Mouse (Mus musculus) gastrocnemius, adult 8-10 months (tissue): ENCODE data around the gene Ano7. TPM values are rescaled to one million over a fixed set of nuclear protein-coding genes. Genes with fewer than 3 reads are reported as not detected.
"Not testable (repeated sequence)": the region's sequence is repeated elsewhere in the genome, so short reads cannot be mapped to it uniquely, and the experiment has no call there.

Experiments
- DNase-seq, 2 experiments: peaks; one replicate each; pipeline ENCODE4 v3.0.0; 2022; ENCODE audit warnings: low spot score in 2 of 2
- microRNA-seq: library from miRNA; unstranded; fragments of <30 nt; microRNA quantifications from one replicate; pipeline ENCODE4 v1.2.0, GENCODE M21; 2022
- total RNA-seq, 4 experiments: library from RNA; stranded (reverse); gene quantifications; 2 replicates each; pipeline ENCODE4 v1.2.4; 2022

The Ano7 gene
- total RNA-seq, 4 experiments from 2014 or later: not detected

DNA sequence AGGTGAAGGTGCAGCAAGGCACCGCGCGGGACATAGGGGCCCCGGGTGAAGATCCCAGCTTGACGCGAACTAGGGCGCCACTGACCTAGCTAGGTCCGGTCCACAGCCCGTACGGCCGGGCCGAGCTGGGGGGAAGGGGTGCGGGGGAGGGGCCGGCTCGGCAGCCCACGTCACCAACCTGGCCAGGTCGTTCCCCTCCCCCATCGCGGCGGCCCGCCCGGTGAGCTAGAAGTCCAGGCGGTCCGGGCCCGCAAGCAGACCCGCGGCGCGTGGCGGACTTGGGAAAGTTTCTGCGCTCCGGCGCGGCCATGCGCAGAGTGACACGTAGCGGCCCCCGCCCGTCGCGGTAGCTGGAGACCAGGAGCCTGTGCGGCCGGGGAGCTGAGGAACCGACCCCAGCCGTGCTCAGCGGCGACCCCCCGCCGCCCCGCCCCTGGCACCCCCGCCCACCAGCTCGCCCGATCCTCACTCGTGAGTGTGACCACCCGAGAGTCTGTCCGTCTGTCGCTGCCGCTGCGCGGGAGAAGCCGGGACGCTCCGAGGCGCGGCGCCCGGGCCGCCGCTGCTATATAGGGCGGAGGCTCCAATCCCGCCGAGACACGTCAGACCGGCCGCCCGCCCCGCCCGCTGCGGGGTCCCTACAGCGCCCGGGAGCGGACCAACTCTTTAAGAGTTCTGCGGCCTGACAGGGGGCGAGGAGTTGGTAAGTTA lies 71.5 kb downstream of the Ano7 start:
- DNase-seq: peak; percentile 68 to 77

DNA sequence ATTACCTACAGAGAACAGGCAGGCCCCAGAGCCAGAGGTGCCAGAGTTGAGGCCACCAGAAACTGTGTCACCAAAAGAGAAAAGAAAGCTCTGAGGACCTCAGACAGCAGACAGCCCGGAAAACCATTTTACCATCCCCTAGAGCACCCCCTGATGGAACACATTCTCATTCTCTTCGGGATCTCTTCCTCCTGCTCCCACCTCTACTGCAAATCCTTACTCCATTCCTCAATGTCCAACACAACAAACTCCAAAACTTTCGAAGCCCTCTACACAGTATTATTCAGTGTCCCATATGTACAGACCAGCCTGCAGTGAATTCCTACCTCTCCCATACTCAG lies 72.1 kb downstream of the Ano7 start:
- no peak for DNase-seq

DNA sequence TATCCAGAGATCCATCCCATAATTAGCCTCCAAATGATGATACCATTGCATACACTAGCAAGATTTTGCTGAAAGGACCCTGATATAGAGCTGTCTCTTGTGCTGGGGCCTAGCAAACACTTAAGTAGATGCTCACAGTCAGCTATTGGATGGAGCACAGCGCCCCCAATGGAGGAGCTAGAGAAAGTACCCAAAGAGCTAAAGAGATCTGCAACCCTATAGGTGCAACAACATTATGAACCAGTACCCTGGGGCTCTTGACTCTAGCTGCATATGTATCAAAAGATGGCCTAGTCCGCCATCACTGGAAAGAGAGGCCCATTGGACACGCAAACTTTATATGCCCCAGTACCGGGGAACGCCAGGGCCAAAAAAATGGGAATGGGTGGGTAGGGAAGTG lies 76.4 kb downstream of the Ano7 start:
- not testable (repeated sequence) for DNase-seq

DNA sequence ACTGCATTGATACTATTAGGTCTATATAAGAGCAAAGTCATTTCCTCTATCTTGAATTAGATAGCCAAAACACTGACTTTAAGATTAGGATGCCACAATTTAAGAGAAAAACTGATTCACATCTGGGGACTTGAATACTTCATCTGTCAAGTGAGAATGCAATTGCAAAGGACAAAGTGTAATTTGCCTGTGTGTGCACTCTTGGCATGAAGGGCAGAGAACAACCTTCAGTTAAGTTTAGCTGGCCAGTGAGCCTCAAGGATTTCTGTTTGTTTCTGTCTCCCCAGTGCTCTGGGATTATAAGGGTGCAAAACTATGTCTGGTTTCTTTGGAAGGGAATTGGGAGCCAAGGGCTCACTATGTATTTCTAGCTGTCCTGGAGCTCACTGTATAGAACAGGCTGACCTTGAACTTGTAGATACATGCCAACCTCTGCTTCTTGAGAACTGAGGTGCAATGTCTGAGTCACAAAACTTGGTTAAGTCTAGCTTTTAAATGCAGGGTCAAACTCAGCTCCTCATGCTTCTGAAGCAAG lies 80.1 kb downstream of the Ano7 start:
- DNase-seq: no peak

Small RNA genes lying within 50 kb of the gene (microRNA-seq; reads per million reads assigned to microRNA genes)
- gene Mir6345: not detected
- gene Mir6902: not detected

Other genes with a start within 250 kb of the Ano7 start
- gene Agxt, start 238.7 kb upstream of the Ano7 start, total RNA-seq: not detected
- not detected for gene 2310007B03Rik, start 213.0 kb upstream of the Ano7 start, total RNA-seq
- gene Crocc2, start 205.2 kb upstream of the Ano7 start, total RNA-seq: not detected
- 1 to 10 TPM; 3.0 to 3.8 (median 3.5) TPM for gene Sned1, start 138.1 kb upstream of the Ano7 start, total RNA-seq
- 10 to 100 TPM; 10.7 to 13.5 (median 11.6) TPM for gene Mterf4, start 68.0 kb upstream of the Ano7 start, total RNA-seq
- gene Ppp1r7, start 31.1 kb upstream of the Ano7 start, total RNA-seq: 10 to 100 TPM; 17.3 to 27.0 (median 22.0) TPM
- gene Pask, start 30.4 kb upstream of the Ano7 start, total RNA-seq: under 1 TPM; 0.05 to 0.51 (median 0.29) TPM
- gene Hdlbp, start 104.9 kb downstream of the Ano7 start, total RNA-seq: 100 to 1,000 TPM; 315 to 387 (median 363) TPM
- gene Farp2, start 138.1 kb downstream of the Ano7 start, total RNA-seq: 10 to 100 TPM; 12.9 to 16.0 (median 15.2) TPM